In genomic region chr12:31583726-31584125, GRCm38 (mm10) we compare ENCODE assay signal across 15 mouse cellular contexts. TPM values are rescaled to one million over a fixed set of nuclear protein-coding genes. Genes with fewer than 3 reads are reported as not detected.
DNase-seq lines count a peak whose midpoint lies in the region.
"Had no signal": no experiment of that assay in that cellular context is flagged by ENCODE, and none has a peak within 500 bp of the region (broad histone marks: within the 10 kb centered on the region; RNA-seq: fewer than 3 reads in every experiment).

No protein-coding gene starts in this region.

- peak; percentile 2 for DNase-seq in heart, adult 11 months
- no peak for DNase-seq in heart, postnatal 14 days
- peak; percentile 73 for DNase-seq in NIH3T3 (ENCODE audit: low read depth)
- no peak for DNase-seq in adrenal gland, postnatal 4 days (ENCODE audit: low spot score in 2 of 2)
- DNase-seq in adrenal gland, postnatal 36 days = no peak
- DNase-seq: adrenal gland, adult 8-10 months; adrenal gland, postnatal 14 days; B cell, adult 2 months; cerebellum, adult 11-12 months; cerebellum, adult 2 months; cerebellum, adult 9-10 months; cerebellum, postnatal 10 days; cerebellum, postnatal 25 days; forebrain, postnatal 0 days had no signal

- intact Hi-C loops in heart, postnatal 14 days (cut with DNase I) = no loop called here

RNA-seq across cellular contexts. Expression of gene Slc26a4, which starts 24.0 kb away (rescaled TPM):
- under 1 TPM in 1 of 2 experiments, not detected in 1; 0.07 TPM for total RNA-seq in heart, postnatal 14 days (2021)
- total RNA-seq in adrenal gland, postnatal 4 days (2021) = 1 to 10 TPM; 6.6 TPM
- total RNA-seq in adrenal gland, postnatal 36 days (2021) = 1 to 10 TPM; 4.0 to 4.5 TPM
- total RNA-seq: CH12.LX had no signal

RNA-seq across cellular contexts. Expression of gene Bcap29, which starts 50.7 kb away (rescaled TPM):
- total RNA-seq in heart, postnatal 14 days (2021) = 10 to 100 TPM; 23.2 to 25.2 TPM
- 10 to 100 TPM; 32.5 to 33.0 TPM for total RNA-seq in adrenal gland, postnatal 4 days (2021)
- 10 to 100 TPM; 17.9 to 27.4 TPM for total RNA-seq in adrenal gland, postnatal 36 days (2021)

Comparison
In these comparisons a context has a peak if more than half of its experiments do, and no peak if none do; other contexts are left out.
1. DNase-seq: peak in heart, adult 11 months (single experiment) and NIH3T3 (single experiment); none in heart, postnatal 14 days (0 of 2), adrenal gland, postnatal 4 days (0 of 2) and adrenal gland, postnatal 36 days (0 of 2).